Mouse (Mus musculus) neural tube, embryonic 15.5 days (tissue): ENCODE data around the gene Gspt2. TPM values are rescaled to one million over a fixed set of nuclear protein-coding genes. Genes with fewer than 3 reads are reported as not detected.

ENCODE experiments used
- polyA plus RNA-seq: library from polyadenylated mRNA; unstranded; fragments of >200 nt; fragmentation: Nextera tagmentation; extraction: Ambion mirVana; gene quantifications from 2 replicates; pipeline ENCODE4 v1.2.1, GENCODE M21; 2015

Gene Gspt2
- polyA plus RNA-seq, 1 experiment from 2014 or later, result 23.5 TPM

Other genes starting within 250 kb of the Gspt2 start
- 910 and 1,001 TPM in 2 replicates for gene Maged1, start 93.9 kb upstream of the Gspt2 start, polyA plus RNA-seq
- gene Zxdb, start 88.5 kb downstream of the Gspt2 start, polyA plus RNA-seq, result 1.6 and 1.7 TPM in 2 replicates